Mouse (Mus musculus): ENCODE results near the gene Slc12a9. TPM values are rescaled to one million over a fixed set of nuclear protein-coding genes. Genes with fewer than 3 reads are reported as not detected.

Gene Slc12a9
- total and polyA plus RNA-seq, 3 experiments = 8.8 to 12.1 TPM; not detected in 1

- peak; percentile 62 for TF ChIP-seq TCF12 (IDR thresholded peaks at IDR 0.05; ENCODE audit: low read depth, low read length)
- TF ChIP-seq MAX (IDR thresholded peaks at IDR 0.05; ENCODE audit: low read length) = peak; percentile 88
- no peak for TF ChIP-seq UBTF (IDR thresholded peaks at IDR 0.05; ENCODE audit: borderline replicate concordance, insufficient read depth, low read depth, low read length)
- peak; percentile 97 for TF ChIP-seq CHD1 (IDR thresholded peaks at IDR 0.05; ENCODE audit: low read depth, low read length)
- TF ChIP-seq ZKSCAN1 (IDR thresholded peaks at IDR 0.05; ENCODE audit: low read depth, low read length) = no peak
- no peak for TF ChIP-seq USF1 (IDR thresholded peaks at IDR 0.05; ENCODE audit: low read depth, low read length)
- TF ChIP-seq MXI1 (IDR thresholded peaks at IDR 0.05; ENCODE audit: low read depth, low read length) = peak; percentile 63
- TF ChIP-seq E2F4 (IDR thresholded peaks at IDR 0.05; ENCODE audit: borderline replicate concordance, low read depth, low read length) = peak; percentile 67; the same call in 1 of the 2 replicates
- TF ChIP-seq RCOR1 (IDR thresholded peaks at IDR 0.05; ENCODE audit: low read depth, low read length) = no peak
- TF ChIP-seq USF2 (IDR thresholded peaks at IDR 0.05; ENCODE audit: borderline replicate concordance in 1 of 2, insufficient read depth in 1 of 2, low read depth in 1 of 2, low read length in 2 of 2) = no peak
- no peak for TF ChIP-seq GABPA (IDR thresholded peaks at IDR 0.05; ENCODE audit: low read depth, low read length)
- peak; percentile 87 for TF ChIP-seq HCFC1 (IDR thresholded peaks at IDR 0.05; ENCODE audit: low read depth, low read length)
- TF ChIP-seq ELF1 (IDR thresholded peaks at IDR 0.05; ENCODE audit: low read depth, low read length) = peak; percentile 65
- no peak for TF ChIP-seq TAL1 (IDR thresholded peaks at IDR 0.05; ENCODE audit: low read length)
- peak; percentile 82 for TF ChIP-seq GATA1 (IDR thresholded peaks at IDR 0.05; ENCODE audit: low read depth, low read length)
- peak; percentile 39; the same call in 1 of the 2 replicates for TF ChIP-seq ETS1 (IDR thresholded peaks at IDR 0.05; ENCODE audit: low read depth, low read length)
- TF ChIP-seq SIN3A (IDR thresholded peaks at IDR 0.05; ENCODE audit: low read length) = peak; percentile 79
- TF ChIP-seq ZMIZ1 (IDR thresholded peaks at IDR 0.05; ENCODE audit: low read depth, low read length) = peak; percentile 63; the same call in 1 of the 2 replicates
- peak; percentile 2 to 26; a peak in 3 of 4 replicates for TF ChIP-seq EP300 (IDR thresholded peaks at IDR 0.05; ENCODE audit: low read depth in 1 of 2, low read length in 2 of 2)
- peak; percentile 91 for TF ChIP-seq NRF1 (IDR thresholded peaks at IDR 0.05; ENCODE audit: insufficient read depth, low read depth, low read length, poor library complexity, severe bottlenecking)
- TF ChIP-seq POLR2AphosphoS5 (IDR thresholded peaks at IDR 0.05; ENCODE audit: borderline replicate concordance, low read depth, low read length) = no peak
- TF ChIP-seq KAT2A (conservative IDR thresholded peaks at IDR 0.05; ENCODE audit: low read depth, low read length) = no peak; the same call in 1 of the 2 replicates
- peak; percentile 83 to 85 for TF ChIP-seq POLR2A (IDR thresholded peaks at IDR 0.05; ENCODE audit: control insufficient read depth in 1 of 2, insufficient read depth in 1 of 2, low read depth in 1 of 2, low read length in 2 of 2, poor library complexity in 1 of 2)
- TF ChIP-seq RAD21 (IDR thresholded peaks at IDR 0.05; ENCODE audit: low read depth, low read length) = no peak
These were observed 39.3 kb downstream of the Slc12a9 start, which contains the start of gene Ufsp1 (continued) for GRCm38 (mm10) chr5:137293839-137294743.
